Mouse (Mus musculus) megakaryocyte, embryonic 14.5 days (primary cell): ENCODE data around the gene Nxpe4.

ENCODE experiments used
- FLI1 ChIP-seq: IDR thresholded peaks from 2 replicates; pipeline ENCODE4 v1.6.1; 2012; ENCODE audit warnings: low read length, inconsistent platforms, mixed read lengths
- GATA1 ChIP-seq: IDR thresholded peaks from 3 replicates; pipeline ENCODE4 v1.6.1; 2012; ENCODE audit warnings: mixed read lengths, low read length, inconsistent platforms, borderline replicate concordance

DNA sequence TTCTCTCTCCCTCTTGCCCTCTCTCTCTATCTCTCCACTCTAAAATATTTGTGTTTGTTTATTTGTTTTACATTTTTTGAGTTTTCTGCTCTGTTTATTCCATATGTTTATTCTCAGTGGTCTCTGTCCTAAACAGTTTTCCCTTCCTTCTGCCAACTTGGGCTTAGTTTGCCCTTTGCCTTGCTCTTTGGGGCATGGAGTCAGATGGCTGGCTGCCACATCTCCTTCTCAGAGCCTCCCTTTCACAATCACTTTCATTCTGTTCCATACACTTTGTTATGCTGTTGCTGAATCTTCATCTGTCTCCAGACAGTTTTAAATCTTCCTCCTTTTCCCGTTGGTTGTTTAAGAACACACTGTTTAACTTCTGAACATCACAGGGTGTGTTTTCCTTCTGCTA lies 154.0 kb downstream of the Nxpe4 start:
- TF ChIP-seq GATA1 (no peak), FLI1 (no peak)
